Mouse (Mus musculus): ENCODE results near the gene Atf3.

Atf3 gene

GRCm38 (mm10) chr1:191217939-191218338 lies at the start of gene Atf3:
Atf3 (minus strand) TSS chr1:191218039.
- no peak for DNase-seq

- DNase-seq: no peak
These were observed 49.3 kb upstream of the Atf3 start for GRCm38 (mm10) chr1:191267162-191267561.

- DNase-seq: no peak
These were observed 45.6 kb upstream of the Atf3 start for GRCm38 (mm10) chr1:191263471-191263870.

- DNase-seq: no peak
These were observed 44.0 kb upstream of the Atf3 start for GRCm38 (mm10) chr1:191261861-191262260.

- no peak for DNase-seq
These were observed 41.8 kb upstream of the Atf3 start for GRCm38 (mm10) chr1:191259661-191260060.

- DNase-seq: no peak
These were observed 41.3 kb upstream of the Atf3 start for GRCm38 (mm10) chr1:191259121-191259520.

- no peak for DNase-seq
These were observed 40.7 kb upstream of the Atf3 start for GRCm38 (mm10) chr1:191258521-191258920.

GRCm38 (mm10) chr1:191257981-191258380 lies 40.1 kb upstream of the Atf3 start:
- no peak for DNase-seq

- DNase-seq: no peak
These were observed 39.5 kb upstream of the Atf3 start for GRCm38 (mm10) chr1:191257351-191257771.

GRCm38 (mm10) chr1:191256566-191257350 lies 38.9 kb upstream of the Atf3 start:
- DNase-seq: no peak

GRCm38 (mm10) chr1:191256134-191256533 lies 38.3 kb upstream of the Atf3 start:
- no peak for DNase-seq

- DNase-seq: peak; percentile 67
These were observed 36.6 kb upstream of the Atf3 start for GRCm38 (mm10) chr1:191254448-191254847.

GRCm38 (mm10) chr1:191253636-191254035 lies 35.8 kb upstream of the Atf3 start:
- no peak for DNase-seq

- DNase-seq: no peak
These were observed 32.1 kb upstream of the Atf3 start for GRCm38 (mm10) chr1:191249975-191250374.

- no peak for DNase-seq
These were observed 30.6 kb upstream of the Atf3 start for GRCm38 (mm10) chr1:191248423-191248822.

GRCm38 (mm10) chr1:191247561-191247960 lies 29.7 kb upstream of the Atf3 start:
- DNase-seq: no peak

GRCm38 (mm10) chr1:191243855-191244254 lies 26.0 kb upstream of the Atf3 start:
- no peak for DNase-seq

GRCm38 (mm10) chr1:191242065-191242698 lies 24.3 kb upstream of the Atf3 start:
- no peak for DNase-seq

- no peak for DNase-seq
These were observed 23.7 kb upstream of the Atf3 start for GRCm38 (mm10) chr1:191241574-191241973.

GRCm38 (mm10) chr1:191239602-191240001 lies 21.8 kb upstream of the Atf3 start:
- no peak for DNase-seq

GRCm38 (mm10) chr1:191235788-191236542 lies 18.1 kb upstream of the Atf3 start:
- no peak for DNase-seq

- DNase-seq: no peak
These were observed 17.0 kb upstream of the Atf3 start for GRCm38 (mm10) chr1:191234837-191235236.

- DNase-seq: no peak
These were observed 12.6 kb upstream of the Atf3 start for GRCm38 (mm10) chr1:191230355-191230931.
